Mouse (Mus musculus) kidney, postnatal 10 days (tissue): ENCODE results near the gene Timm17b.

Source experiments
- DNase-seq: peaks from one replicate; pipeline ENCODE4 v3.0.0; 2021; ENCODE audit warnings: mixed read lengths

Gene Timm17b

DNA sequence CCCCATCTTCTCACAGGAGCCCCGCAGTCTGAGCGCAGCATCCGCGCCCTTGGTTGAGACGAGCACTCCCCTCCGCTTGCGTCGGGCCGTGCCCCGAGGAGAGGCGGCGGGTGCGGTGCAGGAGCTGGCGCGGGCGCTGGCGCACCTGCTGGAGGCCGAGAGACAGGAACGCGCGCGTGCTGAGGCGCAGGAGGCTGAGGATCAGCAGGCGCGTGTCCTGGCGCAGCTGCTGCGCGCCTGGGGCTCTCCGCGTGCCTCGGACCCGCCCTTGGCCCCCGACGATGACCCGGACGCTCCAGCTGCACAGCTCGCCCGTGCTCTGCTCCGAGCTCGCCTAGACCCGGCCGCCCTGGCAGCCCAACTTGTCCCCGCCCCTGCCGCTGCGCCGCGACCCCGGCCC lies 22.9 kb downstream of the Timm17b start:
- DNase-seq = no peak

DNA sequence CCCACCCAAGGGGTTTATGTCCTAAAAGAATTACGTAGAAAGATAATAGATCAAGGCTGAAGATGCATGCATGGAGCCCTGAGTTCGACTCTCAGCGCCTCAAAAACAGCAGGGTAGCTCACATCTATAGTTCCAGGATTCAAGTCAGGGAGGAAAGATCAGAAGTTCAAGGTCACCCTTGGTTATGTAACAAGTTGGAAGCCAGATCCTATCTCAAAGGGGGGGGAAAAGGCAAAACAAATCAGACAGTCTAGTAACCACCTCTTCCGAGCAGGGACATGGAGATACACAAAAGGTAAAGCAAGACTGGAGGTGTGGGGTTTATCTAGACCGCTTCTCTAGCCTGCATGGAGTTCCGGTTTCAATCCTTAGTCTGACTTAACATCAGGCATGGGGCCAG lies 27.1 kb downstream of the Timm17b start:
- no peak for DNase-seq

DNA sequence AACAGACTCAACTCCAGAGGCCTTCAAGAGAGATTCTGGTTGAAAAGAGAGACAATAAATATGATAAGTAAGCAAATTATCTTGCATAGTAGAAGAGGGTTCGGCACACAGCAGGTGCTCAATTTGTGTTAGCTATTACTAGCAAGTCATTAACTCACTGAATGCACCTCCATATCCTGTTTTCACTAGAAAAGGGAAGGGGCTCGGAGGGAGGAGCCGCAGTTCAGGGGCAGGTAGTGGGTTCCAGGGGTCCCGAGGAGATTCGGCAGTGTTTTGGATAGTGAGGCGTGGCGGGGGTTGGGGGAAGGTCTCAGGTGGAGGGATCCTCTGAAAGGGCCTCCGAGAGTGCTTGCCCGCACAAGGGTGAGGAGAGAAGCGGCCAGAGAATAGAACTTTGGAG lies 28.0 kb downstream of the Timm17b start:
- no peak for DNase-seq

DNA sequence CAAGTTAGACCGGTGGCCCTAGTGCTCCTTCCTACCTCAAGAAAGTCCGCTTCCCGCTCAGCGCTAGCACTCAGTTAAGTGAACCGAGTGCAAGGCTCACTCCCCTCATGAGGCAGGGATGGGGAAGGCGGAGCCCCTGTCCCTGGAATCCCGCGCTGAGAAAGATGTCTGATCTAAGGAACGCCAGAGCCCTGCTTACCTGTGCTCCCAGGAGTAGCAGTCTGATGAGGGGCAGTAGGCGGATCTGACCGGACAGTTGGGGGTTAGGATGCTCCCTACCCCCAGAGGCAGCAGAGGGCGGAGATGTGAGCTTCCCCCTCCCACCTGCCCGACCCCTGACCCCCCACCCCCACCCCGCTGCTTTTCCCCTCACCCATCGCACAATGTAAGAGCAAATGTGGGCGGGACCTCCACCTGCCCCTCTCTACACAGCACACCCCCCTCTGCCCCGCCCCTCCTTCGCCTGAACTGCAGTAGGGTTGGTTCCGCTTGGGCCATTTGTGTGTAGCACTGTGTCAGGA lies 29.2 kb downstream of the Timm17b start, which contains the start of gene Eras:
Eras (minus strand) TSS at position 338 of the 521 bp plus-strand sequence.
- DNase-seq = no peak

DNA sequence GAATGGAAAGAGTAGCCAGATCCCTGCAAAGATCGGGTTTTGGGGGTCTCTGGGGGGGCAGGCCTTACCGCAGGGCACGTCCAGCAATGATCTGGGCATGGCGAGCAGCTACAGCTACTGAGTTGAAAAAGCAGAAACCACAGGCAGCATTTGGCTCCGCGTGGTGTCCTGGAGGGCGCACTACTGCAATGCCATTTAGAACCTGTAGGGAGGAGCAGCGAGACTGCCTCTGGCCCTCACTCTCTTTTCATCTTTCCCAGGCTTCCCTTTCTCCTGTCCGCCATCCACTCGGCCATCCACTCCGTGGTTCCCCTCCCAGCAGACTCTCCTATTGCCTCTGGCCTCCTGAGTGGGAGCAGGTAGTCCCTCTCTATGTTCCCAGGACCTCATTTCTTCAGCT lies 37.7 kb downstream of the Timm17b start:
- no peak for DNase-seq

DNA sequence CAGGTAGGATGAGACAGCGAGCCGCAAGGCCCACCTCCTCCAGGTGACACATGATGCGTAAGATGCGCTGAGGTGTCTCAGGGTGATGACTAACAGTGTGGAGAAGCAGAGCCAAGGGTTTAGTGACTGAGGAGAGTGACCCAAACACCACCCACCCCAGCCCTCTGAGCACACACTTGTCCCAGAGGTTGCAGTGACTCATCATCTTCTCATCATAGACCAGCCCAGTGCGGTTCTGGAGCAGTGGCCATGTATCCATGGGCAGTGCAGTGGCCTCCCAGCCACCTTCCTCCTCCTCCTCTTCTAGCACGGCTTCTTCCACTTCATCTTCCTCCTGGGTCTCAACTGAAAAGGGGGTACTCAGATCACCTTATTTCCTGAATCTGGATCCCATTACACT lies 38.5 kb downstream of the Timm17b start:
- DNase-seq = no peak

DNA sequence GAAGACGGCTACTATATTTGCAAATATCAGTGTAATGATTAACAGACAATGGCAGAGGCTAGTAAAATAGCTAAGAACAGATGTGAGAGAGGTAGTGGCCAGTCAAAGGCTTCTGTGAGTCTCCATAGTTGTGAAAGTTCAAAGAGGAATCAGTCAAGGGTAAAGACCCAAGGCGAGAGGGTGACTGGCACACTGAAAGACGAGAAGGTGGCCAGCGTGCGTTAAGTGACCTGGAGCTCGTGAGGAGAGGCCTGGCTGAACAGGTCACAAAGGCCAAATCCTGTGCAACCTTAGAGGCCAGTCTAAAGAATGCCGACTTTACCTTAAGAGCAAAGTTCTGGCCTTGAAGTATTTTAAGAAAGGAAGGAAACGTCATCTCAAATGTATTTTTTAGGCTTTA lies 46.5 kb downstream of the Timm17b start:
- peak; percentile 7 for DNase-seq

DNA sequence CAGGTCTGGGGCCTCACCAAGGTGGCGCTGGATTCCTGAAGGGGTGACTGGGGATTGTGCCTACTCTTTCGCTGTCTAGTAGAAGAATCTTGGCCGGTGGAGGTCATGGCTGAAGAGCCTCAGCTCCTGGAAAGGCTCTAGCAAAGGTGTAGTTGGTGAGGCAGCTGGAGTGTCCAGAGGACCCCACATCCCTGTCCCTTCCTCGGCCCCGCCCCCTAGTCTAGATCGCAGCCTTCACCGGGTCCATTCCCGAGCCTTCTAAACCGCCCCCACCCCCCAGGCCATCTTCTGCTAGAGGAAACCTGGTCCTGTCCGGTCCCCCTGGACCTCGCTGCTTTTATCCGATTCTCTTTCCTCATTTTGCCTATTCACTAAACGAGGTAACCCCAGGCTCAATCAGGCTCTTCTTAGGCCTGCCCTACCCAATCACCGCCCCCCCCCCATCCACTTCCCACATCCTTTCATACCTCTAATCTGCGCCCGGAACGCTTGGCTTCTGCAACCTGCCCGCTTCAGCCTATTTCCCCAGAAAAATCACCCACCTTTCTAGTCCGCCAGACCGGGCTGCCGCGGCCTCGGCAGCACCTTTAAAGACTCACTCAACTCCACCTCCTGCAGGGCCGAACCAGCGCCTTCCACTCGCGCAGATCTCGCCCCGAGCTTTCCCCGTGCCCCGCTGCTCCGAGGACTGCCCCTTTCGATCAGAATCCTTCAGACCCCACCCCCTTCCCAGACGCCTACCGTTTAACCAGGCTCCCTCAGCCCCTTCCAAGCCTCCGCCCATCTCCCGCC lies 48.1 kb downstream of the Timm17b start, which contains the start of gene Hdac6:
Hdac6 (minus strand) TSS at position 782 of the 792 bp plus-strand sequence.
- DNase-seq = peak; percentile 33

DNA sequence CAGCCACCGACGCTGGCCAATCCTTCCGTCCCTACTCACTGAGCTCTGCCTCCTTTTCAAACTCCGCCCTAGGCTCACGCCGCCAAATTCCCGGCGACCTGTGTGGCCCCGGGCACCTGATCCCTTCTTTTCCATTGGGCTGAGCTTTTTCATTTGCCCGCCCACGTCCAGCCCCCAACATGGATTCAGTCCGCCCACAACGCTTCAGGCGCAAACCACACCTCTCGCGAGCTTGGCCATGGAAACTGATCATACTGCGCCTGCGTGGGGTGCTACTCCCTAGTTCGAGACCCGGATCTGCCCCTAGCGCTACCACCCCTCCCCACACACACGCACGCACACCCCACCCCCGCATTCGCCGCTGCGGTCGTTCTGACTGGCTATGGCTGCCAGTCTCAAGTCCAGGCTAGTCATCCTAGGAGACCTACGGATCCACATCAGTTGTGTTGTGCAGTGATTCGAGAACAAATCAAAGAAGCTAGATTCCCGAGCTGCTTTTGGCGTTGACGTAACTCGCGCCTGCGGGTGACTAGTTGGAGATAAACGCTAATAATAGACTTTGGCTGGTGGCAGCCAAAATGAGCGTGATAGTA lies 48.8 kb downstream of the Timm17b start:
- DNase-seq = peak; percentile 95

DNA sequence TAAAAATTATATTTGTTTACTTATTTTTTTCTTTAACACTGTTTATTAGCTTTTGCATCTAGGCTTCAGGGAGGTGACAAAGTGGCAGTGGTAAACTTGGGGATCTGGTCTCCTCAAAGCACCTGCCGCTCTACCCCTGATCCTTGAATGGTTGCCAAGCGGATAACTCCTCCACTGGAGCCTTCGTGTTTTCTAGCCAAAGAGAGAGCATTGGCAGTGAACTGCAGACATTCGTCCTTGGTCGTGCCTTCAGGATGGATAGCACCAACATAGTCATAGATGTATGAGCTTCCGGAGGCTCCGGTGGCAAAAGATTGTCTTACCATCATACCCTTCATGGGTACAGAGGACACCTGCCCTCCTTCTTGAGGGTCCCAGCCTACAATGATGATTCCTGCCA lies 50.9 kb downstream of the Timm17b start:
- no peak for DNase-seq
